Mouse (Mus musculus) lung, adult 2 months (tissue): ENCODE results near the gene Scrn3.

Source experiments
- CTCF ChIP-seq: fragments of 200-500 bp; IDR thresholded peaks from 2 replicates; pipeline ENCODE4 v1.5.1; 2011; ENCODE audit warnings: mild to moderate bottlenecking, low read length, control low read depth; ENCODE audit not compliant: insufficient read depth
- POLR2A ChIP-seq: fragments of 200-500 bp; IDR thresholded peaks from 2 replicates; pipeline ENCODE4 v1.6.1; 2011; ENCODE audit warnings: low read depth, mild to moderate bottlenecking, control low read depth, low read length, borderline replicate concordance; ENCODE audit errors: extremely low read depth

DNA sequence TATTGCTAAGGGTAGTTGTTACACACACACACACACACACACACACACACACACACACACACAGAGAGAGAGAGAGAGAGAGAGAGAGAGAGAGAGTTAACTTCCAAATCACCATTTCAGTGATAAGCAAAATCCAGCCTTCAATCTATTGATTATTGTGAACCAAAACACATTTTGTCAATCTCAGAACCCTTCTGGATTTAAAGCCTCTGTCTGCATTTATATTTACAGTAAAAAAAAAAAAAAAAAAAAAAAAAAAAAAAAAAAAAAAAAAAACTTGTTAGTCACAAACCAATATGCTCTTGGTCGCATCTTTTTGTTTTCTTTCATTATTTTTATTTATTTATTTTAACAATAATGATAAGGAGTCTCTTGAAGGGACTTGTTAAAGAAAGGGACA lies 45.8 kb upstream of the Scrn3 start:
- no peak for TF ChIP-seq POLR2A
- no peak for TF ChIP-seq CTCF
